Mouse (Mus musculus) CD4-positive helper T cell, adult 2 months (primary cell): Measurements from ENCODE around the gene Ypel3.
A peak's percentile ranks its signal among the peaks of the same experiment; 100 is the strongest.

Source experiments
- DNase-seq: peaks from one replicate; pipeline ENCODE4 v3.0.0-alpha.2; 2012; ENCODE audit warnings: low read depth, missing footprints, low spot score

Gene Ypel3

GRCm38 (mm10) chr7:126793456-126794270 is 16.9 kb downstream of the Ypel3 start:
- no peak for DNase-seq

GRCm38 (mm10) chr7:126794271-126794605 is 17.5 kb downstream of the Ypel3 start:
- peak; percentile 70 for DNase-seq

GRCm38 (mm10) chr7:126795387-126796317 is 18.9 kb downstream of the Ypel3 start:
- DNase-seq = no peak

GRCm38 (mm10) chr7:126796350-126796932 is 19.7 kb downstream of the Ypel3 start:
- peak; percentile 54 for DNase-seq

GRCm38 (mm10) chr7:126797411-126798126 is 20.8 kb downstream of the Ypel3 start, which contains the start of gene Fam57b:
Gene Fam57b (plus strand): TSS chr7:126797668.
- peak; percentile 44 for DNase-seq

- DNase-seq = peak; percentile 76
Measured at GRCm38 (mm10) chr7:126798127-126799049, 21.6 kb downstream of the Ypel3 start.

- DNase-seq = peak; percentile 98
Measured at GRCm38 (mm10) chr7:126799050-126799467, 22.3 kb downstream of the Ypel3 start.

GRCm38 (mm10) chr7:126799468-126800268 is 22.9 kb downstream of the Ypel3 start:
- DNase-seq = no peak

GRCm38 (mm10) chr7:126800269-126801056 is 23.7 kb downstream of the Ypel3 start:
- DNase-seq = no peak

GRCm38 (mm10) chr7:126801057-126801422 is 24.3 kb downstream of the Ypel3 start:
- DNase-seq = no peak

- DNase-seq = no peak
Measured at GRCm38 (mm10) chr7:126802134-126802889, 25.6 kb downstream of the Ypel3 start.

- DNase-seq = no peak
Measured at GRCm38 (mm10) chr7:126803181-126803580, 26.4 kb downstream of the Ypel3 start.

- DNase-seq = no peak
Measured at GRCm38 (mm10) chr7:126803751-126804150, 27.0 kb downstream of the Ypel3 start.

GRCm38 (mm10) chr7:126806956-126807355 is 30.2 kb downstream of the Ypel3 start:
- DNase-seq = no peak

- no peak for DNase-seq
Measured at GRCm38 (mm10) chr7:126807405-126807804, 30.6 kb downstream of the Ypel3 start.

- DNase-seq = peak; percentile 53
Measured at GRCm38 (mm10) chr7:126808703-126809455, 32.1 kb downstream of the Ypel3 start.

GRCm38 (mm10) chr7:126809723-126810369 is 33.1 kb downstream of the Ypel3 start:
- no peak for DNase-seq
